Mouse (Mus musculus) thymus, adult 2 months (tissue): Measurements from ENCODE around the gene Nmnat2. TPM values are rescaled to one million over a fixed set of nuclear protein-coding genes. Genes with fewer than 3 reads are reported as not detected.

Source experiments
- DNase-seq: peaks from one replicate; pipeline ENCODE4 v3.0.0; 2021
- H3K27ac ChIP-seq: fragments of 200-500 bp; 2 replicates; pipeline ENCODE4 v1.5.1; 2012; ENCODE audit warnings: low read length, control low read depth; ENCODE audit not compliant: control insufficient read depth, insufficient read depth
- H3K27me3 ChIP-seq: fragments of 200-500 bp; 2 replicates; pipeline ENCODE4 v1.6.1; 2012; ENCODE audit warnings: mild to moderate bottlenecking, low read length, moderate library complexity, mixed read lengths; ENCODE audit not compliant: control insufficient read depth, insufficient read depth
- H3K36me3 ChIP-seq: fragments of 200-500 bp; 2 replicates; pipeline ENCODE4 v1.6.1; 2012; ENCODE audit warnings: mild to moderate bottlenecking, low read length, moderate library complexity; ENCODE audit not compliant: control insufficient read depth, insufficient read depth
- H3K4me1 ChIP-seq: fragments of 200-500 bp; replicated peaks from 2 replicates; pipeline ENCODE4 v1.6.1; 2012; ENCODE audit warnings: low read length; ENCODE audit not compliant: control insufficient read depth, insufficient read depth
- H3K4me3 ChIP-seq: fragments of 200-500 bp; 2 replicates; pipeline ENCODE4 v1.5.1; 2012; ENCODE audit warnings: mild to moderate bottlenecking, low read length, control low read depth, moderate library complexity; ENCODE audit not compliant: control insufficient read depth, insufficient read depth
- CTCF ChIP-seq: fragments of 200-500 bp; IDR thresholded peaks from 2 replicates; pipeline ENCODE4 v1.5.1; 2012; ENCODE audit warnings: mild to moderate bottlenecking, control low read depth, low read length, moderate library complexity, borderline replicate concordance; ENCODE audit not compliant: control insufficient read depth, poor library complexity, insufficient read depth; ENCODE audit errors: extremely low read depth
- POLR2A ChIP-seq: fragments of 200-500 bp; IDR thresholded peaks from 2 replicates; pipeline ENCODE4 v1.6.1; 2012; ENCODE audit warnings: mild to moderate bottlenecking, low read length, control low read depth, moderate library complexity; ENCODE audit not compliant: control insufficient read depth, poor library complexity, insufficient read depth; ENCODE audit errors: extremely low read depth
- WGBS: fragments of 180-500 bp; shearing (Covaris S2); methylation state at CpG from one replicate; pipeline ENCODE4 v1.1.7; 2018; 5-methylcytosine and 5-hydroxymethylcytosine counted together
- polyA plus RNA-seq: library from polyadenylated mRNA; depleted of rRNA; stranded (reverse); fragments of >200 nt; gene quantifications from 2 replicates; pipeline ENCODE4 v1.2.3, GENCODE M21; 2012

The Nmnat2 gene
- polyA plus RNA-seq, 1 experiment: 1.1 TPM

DNA sequence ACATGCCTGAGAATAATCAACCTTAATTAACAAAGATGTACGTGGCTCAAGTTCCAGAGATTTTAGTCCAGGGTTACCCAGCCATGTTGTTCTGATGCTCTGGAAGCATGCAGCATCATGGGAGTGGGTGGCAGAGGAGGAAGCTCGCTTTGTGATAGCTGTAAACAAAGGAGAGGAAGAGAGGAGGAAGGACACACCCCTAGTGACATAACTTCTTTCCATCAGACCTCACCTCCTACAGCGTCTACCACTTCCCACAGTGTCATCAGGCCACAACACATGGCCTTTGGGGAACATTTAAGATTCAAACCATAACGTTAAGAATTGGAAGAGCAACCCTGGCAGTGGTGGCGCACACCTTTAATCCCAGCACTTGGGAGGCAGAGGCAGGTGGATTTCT lies 133.0 kb downstream of the Nmnat2 start:
- 62% methylated on average over 5 of the region's 5 CpGs for WGBS
- H3K27me3 ChIP-seq: no peaks in the 10 kb centered on the region
- no peak for DNase-seq

DNA sequence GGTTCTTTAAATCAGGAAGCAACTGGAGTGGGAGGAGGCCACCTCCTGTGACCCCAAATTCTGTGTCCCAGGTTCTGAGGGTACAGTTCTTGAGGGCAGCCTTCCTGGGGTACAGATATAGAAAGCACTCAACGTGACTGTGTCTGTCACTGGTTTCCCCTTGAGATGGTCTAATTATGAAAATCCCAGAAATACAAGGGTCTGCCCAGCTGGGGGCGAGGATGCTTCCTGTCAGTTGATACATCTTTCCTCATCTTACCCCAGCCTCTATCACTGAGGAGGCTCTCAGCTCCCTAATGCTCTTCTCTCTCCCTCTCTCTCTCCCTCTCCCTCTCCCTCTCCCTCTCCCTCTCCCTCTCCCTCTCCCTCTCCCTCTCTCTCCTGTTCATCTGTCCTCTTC lies 135.3 kb downstream of the Nmnat2 start:
- Histone ChIP-seq H3K4me1 (peaks cover 7% of the 10 kb centered on the region), H3K27ac (no peak overlapping the region), H3K4me3 (no peak overlapping the region), H3K27me3 (no peaks in the 10 kb centered on the region), H3K36me3 (no peaks in the 10 kb centered on the region)
- WGBS: 67% methylated on average over 2 of the region's 2 CpGs
- no peak for TF ChIP-seq CTCF
- TF ChIP-seq POLR2A: no peak
- DNase-seq: peak; percentile 33

More for the DNA sequence above, 133.0 kb downstream of the Nmnat2 start:
- H3K4me3 ChIP-seq: no peak overlapping the region
- H3K27ac ChIP-seq: no peak overlapping the region
- no peaks in the 10 kb centered on the region for H3K36me3 ChIP-seq
- TF ChIP-seq POLR2A (no peak), CTCF (no peak)
- H3K4me1 ChIP-seq: peaks cover 11% of the 10 kb centered on the region

DNA sequence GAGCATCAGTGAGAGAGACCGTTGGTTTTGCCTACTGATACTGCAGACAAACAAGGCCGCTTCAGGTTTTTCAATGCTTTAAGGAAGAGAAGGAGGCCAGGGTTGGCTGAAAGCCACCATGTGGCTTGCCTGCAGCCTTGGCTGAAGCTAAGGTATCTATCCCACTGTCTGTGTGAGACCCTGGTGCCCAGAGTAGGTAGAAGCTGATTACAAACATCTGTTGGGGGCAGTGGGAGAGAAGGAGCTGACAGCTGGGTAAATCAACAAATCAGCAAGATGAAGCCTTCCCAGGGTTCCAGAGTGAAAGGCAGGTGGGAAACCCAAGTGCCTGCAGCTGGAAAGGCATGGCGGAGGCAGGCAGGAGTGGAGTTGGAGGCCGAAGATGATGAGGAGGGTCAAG lies 136.0 kb downstream of the Nmnat2 start:
- no peak for DNase-seq
- H3K4me1 ChIP-seq: 0 out of 2 replicates have a peak, but pooled peaks cover 3% of the 10 kb centered on the region
- WGBS: 93% methylated on average over 4 of the region's 4 CpGs
- H3K4me3 ChIP-seq: no peak overlapping the region
- no peaks in the 10 kb centered on the region for H3K27me3 ChIP-seq
- H3K27ac ChIP-seq: no peak overlapping the region
- H3K36me3 ChIP-seq: no peaks in the 10 kb centered on the region
- TF ChIP-seq CTCF (no peak), POLR2A (no peak)

DNA sequence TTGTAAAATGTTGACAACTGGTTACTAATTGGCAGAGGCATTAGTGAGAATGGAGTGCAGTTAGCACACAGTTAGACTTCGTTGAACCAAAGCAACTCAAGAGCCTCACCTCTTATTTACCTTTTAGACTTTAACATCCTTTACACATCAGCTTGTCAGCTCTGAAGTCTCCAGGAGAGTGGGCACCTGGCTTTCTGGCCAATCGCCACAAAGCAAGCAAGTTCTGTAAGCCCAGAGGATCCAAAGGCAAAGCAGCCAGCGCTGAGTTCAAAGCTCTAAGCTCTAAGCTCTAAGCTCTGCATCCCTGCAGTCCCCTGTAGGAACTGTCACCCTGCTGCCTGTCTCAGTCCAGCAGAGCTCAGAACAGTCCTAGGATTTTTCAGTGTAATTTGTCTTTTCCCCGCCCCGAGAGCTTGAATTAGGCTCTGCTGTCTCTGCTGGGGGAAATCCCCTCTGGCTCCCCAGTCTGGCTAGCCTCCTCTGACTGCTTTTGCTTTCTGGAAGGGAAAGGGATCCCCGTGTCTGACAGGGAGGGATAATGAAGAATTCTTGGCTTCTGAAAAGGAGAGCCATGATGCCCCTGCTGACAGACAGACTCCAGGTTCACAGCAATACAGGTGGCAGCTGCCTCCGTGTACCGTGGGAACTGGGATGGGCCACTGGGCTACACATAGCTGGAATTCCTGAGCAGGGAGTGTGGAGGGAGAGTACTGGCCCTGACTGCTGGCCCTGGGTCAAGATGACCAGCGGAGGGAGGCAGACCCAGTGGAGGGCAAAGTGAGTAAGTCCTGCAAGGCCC lies 136.8 kb downstream of the Nmnat2 start:
- Histone ChIP-seq H3K4me1 (peaks cover 6% of the 10 kb centered on the region; the same call in 1 of the 2 replicates), H3K27me3 (no peaks in the 10 kb centered on the region), H3K27ac (no peak overlapping the region), H3K36me3 (no peaks in the 10 kb centered on the region), H3K4me3 (no peak overlapping the region)
- TF ChIP-seq CTCF (no peak), POLR2A (no peak)
- DNase-seq: no peak
- WGBS: 79% methylated on average over 9 of the region's 9 CpGs

DNA sequence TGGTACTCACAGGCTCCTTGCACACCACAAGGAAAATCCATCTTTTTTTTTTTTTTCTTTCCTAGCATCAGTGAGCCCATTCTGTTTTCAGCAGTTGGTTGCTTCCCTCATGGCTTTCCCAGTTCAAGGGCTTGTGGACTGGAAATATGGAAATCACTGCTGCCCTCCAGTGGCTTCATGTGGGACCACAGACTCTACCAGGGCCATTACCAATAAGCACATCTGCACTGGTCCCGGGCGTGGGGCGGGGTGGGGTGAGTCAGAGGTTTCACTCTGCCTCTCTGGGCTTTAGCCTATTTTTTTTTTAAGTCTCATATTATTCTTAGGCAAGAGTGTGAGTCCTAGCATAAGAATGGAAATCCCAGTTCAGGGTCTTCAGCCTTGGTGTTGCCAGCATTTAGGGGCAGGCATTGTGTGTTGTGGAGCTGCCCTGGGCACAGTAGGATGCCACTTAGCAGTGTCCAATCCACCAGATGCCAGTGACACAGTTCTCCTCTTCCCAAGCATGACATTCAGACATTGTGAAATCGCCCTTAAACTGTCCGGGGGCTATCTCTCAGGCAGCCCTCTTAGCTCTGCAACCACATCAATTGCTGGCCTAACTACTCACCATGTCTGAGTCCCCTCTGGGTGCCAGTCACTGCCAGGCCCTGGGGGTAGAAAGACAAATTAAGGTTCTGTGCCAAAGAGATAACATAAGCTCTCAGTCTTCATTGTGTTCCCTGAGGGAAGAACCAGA lies 137.6 kb downstream of the Nmnat2 start:
- no peaks in the 10 kb centered on the region for H3K27me3 ChIP-seq
- no peak overlapping the region for H3K27ac ChIP-seq
- no peak overlapping the region for H3K4me3 ChIP-seq
- peak; percentile 39 for DNase-seq
- no peaks in the 10 kb centered on the region for H3K36me3 ChIP-seq
- 66% methylated on average over 5 of the region's 5 CpGs for WGBS
- no peak for TF ChIP-seq POLR2A
- TF ChIP-seq CTCF: no peak
- H3K4me1 ChIP-seq: peaks cover 6% of the 10 kb centered on the region; the same call in 1 of the 2 replicates

DNA sequence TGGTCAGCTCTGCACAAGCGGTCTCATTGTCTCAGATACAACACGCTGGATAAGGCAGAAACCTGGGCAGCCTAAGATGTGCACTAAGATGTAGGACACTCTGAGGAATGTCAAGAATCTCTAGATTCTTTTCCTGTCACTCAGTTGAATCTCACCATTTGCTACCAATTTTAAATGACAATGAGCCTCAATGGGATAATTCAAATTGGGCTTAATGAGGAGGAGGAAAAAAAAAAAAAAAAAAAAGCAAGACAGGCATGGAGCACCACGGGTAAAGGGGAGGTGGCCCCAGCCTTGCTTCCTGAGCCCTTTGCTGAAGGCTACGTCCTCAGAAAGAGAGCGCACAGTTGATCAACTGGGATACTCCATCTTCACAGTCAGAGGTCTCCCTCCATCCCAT lies 138.4 kb downstream of the Nmnat2 start:
- WGBS: 74% methylated on average over 5 of the region's 5 CpGs
- Histone ChIP-seq H3K4me1 (peaks cover 6% of the 10 kb centered on the region; the same call in 1 of the 2 replicates), H3K4me3 (no peak overlapping the region), H3K27ac (no peak overlapping the region), H3K27me3 (no peaks in the 10 kb centered on the region), H3K36me3 (no peaks in the 10 kb centered on the region)
- no peak for DNase-seq
- no peak for TF ChIP-seq CTCF
- no peak for TF ChIP-seq POLR2A

DNA sequence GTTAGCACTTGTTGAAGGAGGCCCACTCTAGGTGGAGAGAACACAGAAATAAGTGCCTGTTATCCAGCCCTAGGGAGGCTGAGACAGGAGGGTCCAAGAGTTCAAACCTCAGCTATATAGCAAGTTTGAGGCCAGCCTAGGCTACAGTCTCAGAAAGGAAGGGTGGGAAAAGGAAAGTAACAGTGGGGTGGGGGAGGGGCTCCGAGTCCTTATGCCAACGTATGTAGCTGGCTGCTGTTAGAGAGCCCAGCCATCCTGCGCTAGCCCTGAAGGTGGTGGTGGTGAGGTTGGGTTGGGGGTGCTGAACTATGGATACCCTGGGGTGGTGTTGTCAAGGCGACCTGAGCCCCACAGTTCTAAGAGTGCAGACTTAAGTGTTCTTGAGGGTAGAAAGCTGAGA lies 138.8 kb downstream of the Nmnat2 start:
- no peak for TF ChIP-seq POLR2A
- no peak for TF ChIP-seq CTCF
- peaks cover 6% of the 10 kb centered on the region; the same call in 1 of the 2 replicates for H3K4me1 ChIP-seq
- H3K36me3 ChIP-seq: no peaks in the 10 kb centered on the region
- no peak for DNase-seq
- WGBS: 79% methylated on average over 4 of the region's 4 CpGs
- no peaks in the 10 kb centered on the region for H3K27me3 ChIP-seq
- no peak overlapping the region for H3K4me3 ChIP-seq
- no peak overlapping the region for H3K27ac ChIP-seq
